Mouse (Mus musculus) kidney, embryonic 16.5 days (tissue): ENCODE measurements at regions not wholly inside any gene's neighbourhood (a gene's known extent, or its start where the extent isn't known, plus 50 kb on each side); places are given as distances from the start of the nearest gene placed in this dataset.
A peak's percentile ranks its signal among the peaks of the same experiment; 100 is the strongest.

Source experiments
- ATAC-seq: fragments of 200-750 bp; cut with Nextera tagmentation; 2 replicates; pipeline ENCODE4 v1.8.0; 2017; ENCODE audit warnings: moderate TSS enrichment; ENCODE audit not compliant: low FRiP score, low TSS enrichment
- H3K27ac ChIP-seq: fragments of 300-500 bp; sonication (generic); 2 replicates; pipeline ENCODE4 v1.5.1; 2014; ENCODE audit warnings: low read length
- H3K27me3 ChIP-seq: fragments of 300-500 bp; sonication (generic); 2 replicates; pipeline ENCODE4 v1.6.1; 2014; ENCODE audit warnings: low read length, control low read depth, mixed read lengths; ENCODE audit not compliant: insufficient read depth
- H3K36me3 ChIP-seq: fragments of 300-500 bp; sonication (generic); 2 replicates; pipeline ENCODE4 v1.6.1; 2014; ENCODE audit warnings: low read length, control low read depth, mixed read lengths; ENCODE audit not compliant: insufficient read depth
- H3K4me1 ChIP-seq: fragments of 300-500 bp; sonication (generic); 2 replicates; pipeline ENCODE4 v1.6.1; 2014; ENCODE audit warnings: low read length, control low read depth, mixed read lengths; ENCODE audit not compliant: insufficient read depth
- H3K4me2 ChIP-seq: fragments of 300-500 bp; sonication (generic); replicated peaks from 2 replicates; pipeline ENCODE4 v1.6.1; 2014; ENCODE audit warnings: low read depth, low read length
- H3K4me3 ChIP-seq: fragments of 300-500 bp; sonication (generic); 2 replicates; pipeline ENCODE4 v1.5.1; 2014; ENCODE audit warnings: mild to moderate bottlenecking, low read length
- H3K9ac ChIP-seq: fragments of 300-500 bp; sonication (generic); replicated peaks from 2 replicates; pipeline ENCODE4 v1.6.1; 2014; ENCODE audit warnings: low read length
- H3K9me3 ChIP-seq: fragments of 300-500 bp; sonication (generic); 2 replicates; pipeline ENCODE4 v1.6.1; 2016; ENCODE audit warnings: low read length, control low read depth
- WGBS: fragments of 180-500 bp; shearing (Covaris S2); extraction: QIAGEN DNeasy Blood & Tissue Kit; methylation state at CpG from one replicate; pipeline ENCODE4 v1.1.7; 2014; 5-methylcytosine and 5-hydroxymethylcytosine counted together

DNA sequence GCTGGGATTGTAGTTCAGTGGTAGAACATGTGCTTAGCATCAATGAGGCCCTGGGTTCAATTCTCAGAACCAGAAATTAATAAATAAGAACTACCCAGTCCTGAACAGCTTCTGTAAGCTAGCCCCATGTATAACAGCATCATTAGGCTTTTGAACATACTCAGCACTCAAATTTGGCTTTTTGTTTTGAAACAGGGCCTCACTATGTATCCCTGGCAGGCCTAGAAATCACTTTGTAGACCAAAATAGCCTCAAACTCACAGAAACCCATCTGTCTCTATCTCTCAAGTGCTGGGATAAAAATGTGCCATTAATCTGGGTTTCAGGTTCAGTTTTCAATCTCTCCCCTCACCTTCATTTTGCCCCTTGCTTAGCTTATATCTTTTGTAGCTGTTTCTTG is 66.6 kb upstream of the Cul1 start:
- Histone ChIP-seq H3K4me3 (no peak overlapping the region), H3K9me3 (no peaks in the 10 kb centered on the region), H3K4me1 (peaks cover 8% of the 10 kb centered on the region; the same call in 1 of the 2 replicates), H3K9ac (no peak overlapping the region), H3K27ac (no peak overlapping the region), H3K27me3 (no peaks in the 10 kb centered on the region), H3K36me3 (no peaks in the 10 kb centered on the region), H3K4me2 (no peak overlapping the region)
- no peak for ATAC-seq

GRCm38 (mm10) chr6:47389908-47390307 is 63.3 kb upstream of the Cul1 start:
- Histone ChIP-seq H3K4me3 (no peak overlapping the region), H3K9me3 (no peaks in the 10 kb centered on the region), H3K27ac (no peak overlapping the region), H3K27me3 (no peaks in the 10 kb centered on the region), H3K4me2 (no peak overlapping the region), H3K9ac (no peak overlapping the region), H3K4me1 (peaks cover 8% of the 10 kb centered on the region; the same call in 1 of the 2 replicates), H3K36me3 (no peaks in the 10 kb centered on the region)
- ATAC-seq: no peak
- 70% methylated on average over 4 of the region's 4 CpGs for WGBS

DNA sequence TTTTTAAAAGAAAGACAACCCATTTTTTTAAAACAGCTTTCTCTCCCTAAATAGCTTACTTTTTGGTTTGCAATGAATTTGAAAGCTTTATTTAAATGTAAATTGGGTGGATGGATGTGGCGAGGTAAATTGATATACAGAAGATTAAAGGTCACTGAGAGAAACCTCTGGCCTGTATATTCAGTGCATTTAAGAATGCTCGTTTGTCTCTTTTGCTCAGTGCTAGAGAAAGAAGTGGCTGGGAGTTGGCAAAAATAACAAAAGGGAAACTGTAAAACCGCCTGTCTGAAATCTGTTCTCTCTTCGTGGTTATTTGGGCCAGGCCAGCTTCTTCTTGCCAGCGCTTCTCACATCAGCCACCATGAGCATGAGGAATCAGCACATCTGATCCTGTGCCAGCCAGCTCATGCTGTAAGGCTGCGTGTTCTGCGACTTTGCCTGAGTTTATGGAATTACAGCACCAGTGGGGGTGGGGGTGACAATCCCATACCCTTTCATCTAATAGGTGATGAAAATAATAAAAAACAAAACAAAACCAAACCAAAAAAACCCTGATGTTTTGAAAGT is 62.7 kb upstream of the Cul1 start:
- H3K4me2 ChIP-seq: no peak overlapping the region
- H3K27ac ChIP-seq: no peak overlapping the region
- no peak overlapping the region for H3K4me3 ChIP-seq
- no peaks in the 10 kb centered on the region for H3K36me3 ChIP-seq
- no peak for ATAC-seq
- no peaks in the 10 kb centered on the region for H3K9me3 ChIP-seq
- no peak overlapping the region for H3K9ac ChIP-seq
- peaks cover 12% of the 10 kb centered on the region; the same call in 1 of the 2 replicates for H3K4me1 ChIP-seq
- H3K27me3 ChIP-seq: no peaks in the 10 kb centered on the region
- WGBS: 27% methylated on average over 7 of the region's 7 CpGs

DNA sequence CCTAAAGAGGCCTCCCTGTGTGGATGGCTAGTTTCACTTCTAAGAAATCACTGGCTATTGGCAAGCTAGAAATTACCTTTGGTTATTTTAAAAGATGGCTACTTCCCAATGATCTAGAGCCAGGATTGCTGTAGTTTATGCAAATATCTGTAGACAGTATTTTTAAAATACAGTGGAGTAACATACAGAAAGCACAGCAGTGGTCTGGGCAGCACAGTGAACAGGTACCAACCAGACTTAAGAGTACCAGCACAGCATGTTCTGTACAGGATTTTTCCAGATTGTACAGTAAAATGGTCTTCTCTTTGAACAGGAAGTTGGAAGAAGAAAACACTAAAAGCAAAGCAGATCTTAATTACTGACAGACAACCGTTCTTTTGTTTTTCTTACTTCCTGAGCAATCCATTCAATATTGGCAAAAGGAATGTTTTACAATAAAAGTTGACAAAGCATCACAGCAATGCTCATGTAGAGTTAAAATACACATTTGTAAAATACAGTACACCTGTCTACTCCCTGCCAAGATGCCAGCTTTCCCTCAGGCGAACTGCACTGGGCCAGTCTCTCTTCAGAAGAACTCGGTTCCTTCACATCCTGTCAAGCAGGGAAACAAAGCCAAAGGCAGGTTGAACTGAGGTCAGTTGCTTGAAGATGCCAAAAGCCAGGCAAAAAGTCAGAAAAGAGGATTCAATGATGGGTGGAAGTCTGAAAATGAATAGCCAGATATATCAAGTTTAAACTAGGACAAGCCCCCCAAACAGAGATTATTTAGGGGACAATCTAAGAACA is 62.0 kb upstream of the Cul1 start:
- Histone ChIP-seq H3K9me3 (no peaks in the 10 kb centered on the region), H3K27ac (no peak overlapping the region), H3K4me3 (no peak overlapping the region), H3K27me3 (no peaks in the 10 kb centered on the region), H3K4me1 (peaks cover 13% of the 10 kb centered on the region; the same call in 1 of the 2 replicates), H3K36me3 (no peaks in the 10 kb centered on the region), H3K9ac (no peak overlapping the region), H3K4me2 (no peak overlapping the region)
- no peak for ATAC-seq
- WGBS: 35% methylated on average over 3 of the region's 3 CpGs

- Histone ChIP-seq H3K9me3 (no peaks in the 10 kb centered on the region), H3K4me1 (peaks cover 10% of the 10 kb centered on the region; the same call in 1 of the 2 replicates), H3K9ac (no peak overlapping the region), H3K4me2 (no peak overlapping the region), H3K36me3 (no peaks in the 10 kb centered on the region), H3K27ac (peak overlapping the region; percentile 33; the same call in 1 of the 2 replicates), H3K27me3 (no peaks in the 10 kb centered on the region), H3K4me3 (no peak overlapping the region)
- ATAC-seq: peak; percentile 88
- 43% methylated on average over 5 of the region's 5 CpGs for WGBS
Observed at GRCm38 (mm10) chr6:47395465-47396337, 57.5 kb upstream of the Cul1 start.
